In genomic region chr13:94358401-94359265, GRCm38 (mm10) we compare ENCODE assay signal across 8 mouse cellular contexts. TPM values are rescaled to one million over a fixed set of nuclear protein-coding genes. Genes with fewer than 3 reads are reported as not detected.
DNase-seq lines count a peak whose midpoint lies in the region.

Gene Ap3b1, plus strand, starts transcription at chr13:94358960.

- peak; percentile 92 to 96 for DNase-seq in adrenal gland, adult (ENCODE audit: inconsistent age in 2 of 2, low spot score in 1 of 2)
- peak; percentile 93 for DNase-seq in embryo, embryonic 10 days (ENCODE audit: low spot score)
- DNase-seq in gastrocnemius, postnatal 10 days, result peak; percentile 94
- peak; percentile 92 for DNase-seq in induced T-regulatory cell, adult 2 months (ENCODE audit: low read depth)
- DNase-seq in left cerebral cortex, postnatal 14 days (ENCODE audit: low spot score in 2 of 2), result peak; percentile 80 to 92
- DNase-seq in mesoderm, embryonic 11.5 days (ENCODE audit: low read depth, low spot score), result peak; percentile 90
- DNase-seq in right cerebral cortex, postnatal 36 days (ENCODE audit: low spot score in 2 of 2), result peak; percentile 83 to 84
- DNase-seq in yolk sac, embryonic 10.5 days (ENCODE audit: low spot score), result peak; percentile 91

- intact Hi-C loops in left cerebral cortex, postnatal 14 days (cut with DNase I), result loop anchor here (2.0 kb wide), 1 partner anchor 74 kb away; the partner anchor contains the start of gene Scamp1

RNA-seq across cellular contexts. Expression of gene Ap3b1, which starts in this region (rescaled TPM):
- total RNA-seq in gastrocnemius, postnatal 10 days (2021), result 10 to 100 TPM; 23.3 to 23.4 TPM
- 10 to 100 TPM; 42.5 to 42.8 TPM for total RNA-seq in left cerebral cortex, postnatal 14 days (2021)

Comparison
In these comparisons a context has a peak if more than half of its experiments do, and no peak if none do; other contexts are left out.
1. Peak in every context shown above with its lines: DNase-seq.